Mouse (Mus musculus): ENCODE measurements around the gene Cant1. TPM values are rescaled to one million over a fixed set of nuclear protein-coding genes. Genes with fewer than 3 reads are reported as not detected.

Gene Cant1
- 1.3 and 1.5 TPM in 2 replicates for polyA plus RNA-seq (2012)

GRCm38 (mm10) chr11:118418834-118419504 is at the start of gene Cant1:
Cant1 (minus strand) TSS chr11:118419086.
- Histone ChIP-seq H3K9me3 (ENCODE audit: control insufficient read depth, low read length) (no peaks in the 10 kb centered on the region), H3K36me3 (ENCODE audit: control insufficient read depth) (peaks cover 30% of the 10 kb centered on the region), H3K27me3 (ENCODE audit: control insufficient read depth) (peaks cover 11% of the 10 kb centered on the region), H3K4me1 (ENCODE audit: control insufficient read depth) (peaks cover 40% of the 10 kb centered on the region), H3K4me3 (replicated peaks) (peak within 1 kb of the TSS; percentile 91)
- no peak for TF ChIP-seq TAL1 (IDR thresholded peaks at IDR 0.05; ENCODE audit: low read length)
- no peak for TF ChIP-seq GATA1 (IDR thresholded peaks at IDR 0.05; ENCODE audit: low read length)

- H3K9me3 ChIP-seq (ENCODE audit: control insufficient read depth, low read length) = no peaks in the 10 kb centered on the region
- no peaks in the 10 kb centered on the region for H3K36me3 ChIP-seq (ENCODE audit: control insufficient read depth)
- peaks cover 29% of the 10 kb centered on the region for H3K4me1 ChIP-seq (ENCODE audit: control insufficient read depth)
- TF ChIP-seq GATA1 (IDR thresholded peaks at IDR 0.05; ENCODE audit: low read length) (no peak), TAL1 (IDR thresholded peaks at IDR 0.05; ENCODE audit: low read length) (no peak)
- H3K27me3 ChIP-seq (ENCODE audit: control insufficient read depth) = no peaks in the 10 kb centered on the region
- H3K4me3 ChIP-seq (replicated peaks) = no peak overlapping the region
Observed at GRCm38 (mm10) chr11:118467441-118468035, 48.7 kb upstream of the Cant1 start.

- Histone ChIP-seq H3K36me3 (ENCODE audit: control insufficient read depth) (no peaks in the 10 kb centered on the region), H3K4me1 (ENCODE audit: control insufficient read depth) (no peaks in the 10 kb centered on the region; the same call in 1 of the 2 replicates)
- TF ChIP-seq TAL1 (IDR thresholded peaks at IDR 0.05; ENCODE audit: low read length) (no peak), GATA1 (IDR thresholded peaks at IDR 0.05; ENCODE audit: low read length) (no peak)
Observed at GRCm38 (mm10) chr11:118460280-118460679, 41.4 kb upstream of the Cant1 start.

GRCm38 (mm10) chr11:118459536-118459935 is 40.6 kb upstream of the Cant1 start:
- TF ChIP-seq TAL1 (IDR thresholded peaks at IDR 0.05; ENCODE audit: low read length) (no peak), GATA1 (IDR thresholded peaks at IDR 0.05; ENCODE audit: low read length) (no peak)

More at GRCm38 (mm10) chr11:118460280-118460679, 41.4 kb upstream of the Cant1 start:
- Histone ChIP-seq H3K9me3 (ENCODE audit: control insufficient read depth, low read length) (peaks cover 5% of the 10 kb centered on the region), H3K4me3 (replicated peaks) (no peak overlapping the region), H3K27me3 (ENCODE audit: control insufficient read depth) (no peaks in the 10 kb centered on the region)

GRCm38 (mm10) chr11:118459051-118459450 is 40.2 kb upstream of the Cant1 start:
- Histone ChIP-seq H3K4me3 (replicated peaks) (no peak overlapping the region), H3K36me3 (ENCODE audit: control insufficient read depth) (no peaks in the 10 kb centered on the region), H3K27me3 (ENCODE audit: control insufficient read depth) (no peaks in the 10 kb centered on the region), H3K4me1 (ENCODE audit: control insufficient read depth) (no peaks in the 10 kb centered on the region), H3K9me3 (ENCODE audit: control insufficient read depth, low read length) (peaks cover 5% of the 10 kb centered on the region)
- TF ChIP-seq GATA1 (IDR thresholded peaks at IDR 0.05; ENCODE audit: low read length) (no peak), TAL1 (IDR thresholded peaks at IDR 0.05; ENCODE audit: low read length) (no peak)

More at GRCm38 (mm10) chr11:118459536-118459935, 40.6 kb upstream of the Cant1 start:
- Histone ChIP-seq H3K4me3 (replicated peaks) (no peak overlapping the region), H3K4me1 (ENCODE audit: control insufficient read depth) (no peaks in the 10 kb centered on the region; the same call in 1 of the 2 replicates), H3K36me3 (ENCODE audit: control insufficient read depth) (no peaks in the 10 kb centered on the region), H3K27me3 (ENCODE audit: control insufficient read depth) (no peaks in the 10 kb centered on the region), H3K9me3 (ENCODE audit: control insufficient read depth, low read length) (peaks cover 5% of the 10 kb centered on the region)

GRCm38 (mm10) chr11:118456937-118457336 is 38.1 kb upstream of the Cant1 start:
- no peak for TF ChIP-seq TAL1 (IDR thresholded peaks at IDR 0.05; ENCODE audit: low read length)
- TF ChIP-seq GATA1 (IDR thresholded peaks at IDR 0.05; ENCODE audit: low read length) = no peak
- Histone ChIP-seq H3K9me3 (ENCODE audit: control insufficient read depth, low read length) (peaks cover 5% of the 10 kb centered on the region), H3K36me3 (ENCODE audit: control insufficient read depth) (no peaks in the 10 kb centered on the region), H3K27me3 (ENCODE audit: control insufficient read depth) (no peaks in the 10 kb centered on the region), H3K4me3 (replicated peaks) (no peak overlapping the region), H3K4me1 (ENCODE audit: control insufficient read depth) (no peaks in the 10 kb centered on the region)

- TF ChIP-seq GATA1 (IDR thresholded peaks at IDR 0.05; ENCODE audit: low read length) (no peak), TAL1 (IDR thresholded peaks at IDR 0.05; ENCODE audit: low read length) (no peak)
- H3K4me3 ChIP-seq (replicated peaks) = no peak overlapping the region
- no peaks in the 10 kb centered on the region for H3K4me1 ChIP-seq (ENCODE audit: control insufficient read depth)
- peaks cover 5% of the 10 kb centered on the region for H3K9me3 ChIP-seq (ENCODE audit: control insufficient read depth, low read length)
- H3K36me3 ChIP-seq (ENCODE audit: control insufficient read depth) = no peaks in the 10 kb centered on the region
- no peaks in the 10 kb centered on the region for H3K27me3 ChIP-seq (ENCODE audit: control insufficient read depth)
Observed at GRCm38 (mm10) chr11:118455788-118456187, 36.9 kb upstream of the Cant1 start.

- Histone ChIP-seq H3K36me3 (ENCODE audit: control insufficient read depth) (no peaks in the 10 kb centered on the region), H3K27me3 (ENCODE audit: control insufficient read depth) (no peaks in the 10 kb centered on the region), H3K9me3 (ENCODE audit: control insufficient read depth, low read length) (no peaks in the 10 kb centered on the region), H3K4me1 (ENCODE audit: control insufficient read depth) (no peaks in the 10 kb centered on the region), H3K4me3 (replicated peaks) (no peak overlapping the region)
- TF ChIP-seq GATA1 (IDR thresholded peaks at IDR 0.05; ENCODE audit: low read length) (no peak), TAL1 (IDR thresholded peaks at IDR 0.05; ENCODE audit: low read length) (no peak)
Observed at GRCm38 (mm10) chr11:118453886-118454671, 35.2 kb upstream of the Cant1 start.

GRCm38 (mm10) chr11:118452955-118453354 is 34.1 kb upstream of the Cant1 start:
- Histone ChIP-seq H3K27me3 (ENCODE audit: control insufficient read depth) (no peaks in the 10 kb centered on the region), H3K36me3 (ENCODE audit: control insufficient read depth) (no peaks in the 10 kb centered on the region), H3K4me3 (replicated peaks) (no peak overlapping the region), H3K4me1 (ENCODE audit: control insufficient read depth) (no peaks in the 10 kb centered on the region), H3K9me3 (ENCODE audit: control insufficient read depth, low read length) (no peaks in the 10 kb centered on the region)
- TF ChIP-seq TAL1 (IDR thresholded peaks at IDR 0.05; ENCODE audit: low read length) = no peak
- TF ChIP-seq GATA1 (IDR thresholded peaks at IDR 0.05; ENCODE audit: low read length) = no peak
